Mouse (Mus musculus): ENCODE results near the gene Gm49369.
"Not testable (repeated sequence)": the region's sequence is repeated elsewhere in the genome, so short reads cannot be mapped to it uniquely, and the experiment has no call there.

Gm49369 gene

GRCm38 (mm10) chr7:142328507-142328906 lies 54.0 kb downstream of the Gm49369 start:
- no peak for DNase-seq (ENCODE audit: low read depth, low spot score)

GRCm38 (mm10) chr7:142326714-142327445 lies 55.6 kb downstream of the Gm49369 start:
- DNase-seq (ENCODE audit: low read depth, low spot score), result no peak

GRCm38 (mm10) chr7:142323396-142324117 lies 58.9 kb downstream of the Gm49369 start:
- DNase-seq (ENCODE audit: low read depth, low spot score), result no peak

- no peak for DNase-seq (ENCODE audit: low read depth, low spot score)
Observed at GRCm38 (mm10) chr7:142322641-142323040, 59.8 kb downstream of the Gm49369 start.

DNA sequence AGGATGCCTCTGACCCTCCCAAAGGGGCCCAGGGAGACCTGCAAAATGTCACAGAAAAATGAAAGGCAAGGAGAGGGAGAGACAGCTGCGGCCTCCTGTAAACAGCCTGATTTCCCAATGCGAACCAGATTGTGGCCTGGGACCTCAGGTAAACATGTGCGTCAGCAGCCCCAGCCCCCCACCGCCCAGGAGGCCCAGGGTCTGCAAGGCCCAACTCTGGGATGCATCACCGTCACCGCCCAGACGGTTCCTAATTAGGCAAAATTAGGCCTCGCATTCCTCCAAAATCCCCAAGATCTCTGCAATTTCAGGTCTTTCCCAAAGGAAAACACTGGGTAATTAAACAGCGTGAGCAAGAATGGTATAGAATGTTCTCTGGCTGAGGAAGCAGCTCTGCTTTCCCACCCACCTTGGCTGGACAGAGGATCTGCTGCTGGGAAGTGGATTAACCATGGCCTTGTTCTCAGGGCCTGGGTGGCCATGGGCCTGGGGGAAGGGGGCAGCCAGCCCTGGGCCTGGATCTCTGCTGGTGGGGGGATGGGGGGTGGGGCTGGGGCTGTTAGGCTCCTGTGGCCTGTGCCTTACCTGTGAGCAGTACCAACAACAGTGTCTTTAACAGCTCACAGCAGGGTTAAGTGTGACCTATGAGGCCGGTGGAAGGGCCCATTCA lies 60.7 kb downstream of the Gm49369 start:
- not testable (repeated sequence) for DNase-seq (ENCODE audit: low read depth, low spot score)
